Mouse (Mus musculus) adrenal gland, adult 18-20 months (tissue): ENCODE measurements around the gene Rps24. TPM values are rescaled to one million over a fixed set of nuclear protein-coding genes. Genes with fewer than 3 reads are reported as not detected.
A peak's percentile ranks its signal among the peaks of the same experiment; 100 is the strongest.
"Not testable (repeated sequence)": the region's sequence is repeated elsewhere in the genome, so short reads cannot be mapped to it uniquely, and the experiment has no call there.

Experiments
- DNase-seq, 2 experiments: peaks; one replicate each; pipeline ENCODE4 v3.0.0; 2021 to 2022; ENCODE audit warnings: low spot score in 2 of 2
- long read RNA-seq, 2 experiments: library from polyadenylated mRNA; stranded (forward); transcript quantifications; one replicate each; pipeline ENCODE4 v2.0.0; 2021
- total RNA-seq, 2 experiments: library from RNA; stranded (reverse); gene quantifications; 1 replicate in 1 of 2; 2 replicates in 1 of 2; pipeline ENCODE4 v1.2.3; 2021

Rps24 gene
- total RNA-seq = 1,000 to 10,000 TPM; 1,551 to 1,745 TPM
- long read RNA-seq, experiment 1, full-length matches to known transcripts = 10 of 48 reads
- long read RNA-seq, experiment 1, partial matches to known transcripts = 10 of 48 reads
- long read RNA-seq, experiment 1, other reads (novel, unspliced or antisense) = 28 of 48 reads
- long read RNA-seq, experiment 2, full-length matches to known transcripts = 42 of 111 reads
- long read RNA-seq, experiment 2, partial matches to known transcripts = 25 of 111 reads
- long read RNA-seq, experiment 2, other reads (novel, unspliced or antisense) = 44 of 111 reads

GRCm38 (mm10) chr14:24486773-24487227 lies at the start of gene Rps24, which contains the start of gene Polr3a:
Rps24 (plus strand) TSS chr14:24487125.
Polr3a (minus strand) TSS chr14:24487058.
- DNase-seq = peak; percentile 88 to 89

- not testable (repeated sequence) for DNase-seq
Observed at GRCm38 (mm10) chr14:24443529-24443928, 43.4 kb upstream of the Rps24 start.

GRCm38 (mm10) chr14:24458191-24458590 lies 28.7 kb upstream of the Rps24 start:
- no peak for DNase-seq

GRCm38 (mm10) chr14:24468806-24469205 lies 18.1 kb upstream of the Rps24 start:
- DNase-seq = no peak

- DNase-seq = no peak
Observed at GRCm38 (mm10) chr14:24486241-24486767, 621 bp upstream of the Rps24 start.

GRCm38 (mm10) chr14:24489772-24490171 lies 2.8 kb downstream of the Rps24 start:
- DNase-seq = not testable (repeated sequence)

- peak; percentile 96 for DNase-seq
Observed at GRCm38 (mm10) chr14:24490468-24491265, 3.7 kb downstream of the Rps24 start.

GRCm38 (mm10) chr14:24491266-24491981 lies 4.5 kb downstream of the Rps24 start:
- no peak for DNase-seq

GRCm38 (mm10) chr14:24493256-24493655 lies 6.3 kb downstream of the Rps24 start:
- DNase-seq = no peak

GRCm38 (mm10) chr14:24496507-24496906 lies 9.6 kb downstream of the Rps24 start:
- no peak for DNase-seq

- DNase-seq = no peak
Observed at GRCm38 (mm10) chr14:24497443-24497842, 10.5 kb downstream of the Rps24 start.

GRCm38 (mm10) chr14:24498561-24499255 lies 11.8 kb downstream of the Rps24 start:
- peak; percentile 38 to 47 for DNase-seq

GRCm38 (mm10) chr14:24499478-24499877 lies 12.6 kb downstream of the Rps24 start:
- DNase-seq = no peak

- DNase-seq = peak; percentile 82 to 85
Observed at GRCm38 (mm10) chr14:24500091-24500844, 13.3 kb downstream of the Rps24 start.

- DNase-seq = no peak
Observed at GRCm38 (mm10) chr14:24500845-24501186, 13.9 kb downstream of the Rps24 start.

- DNase-seq = no peak
Observed at GRCm38 (mm10) chr14:24501256-24501655, 14.3 kb downstream of the Rps24 start.

- no peak for DNase-seq
Observed at GRCm38 (mm10) chr14:24507452-24508069, 20.6 kb downstream of the Rps24 start.

- DNase-seq = no peak
Observed at GRCm38 (mm10) chr14:24508070-24508773, 21.3 kb downstream of the Rps24 start.

- DNase-seq = no peak
Observed at GRCm38 (mm10) chr14:24509557-24509956, 22.6 kb downstream of the Rps24 start.
